Mouse (Mus musculus) inflammation-experienced regulatory T-cells (primary cell): ENCODE data around the gene Prss45. TPM values are rescaled to one million over a fixed set of nuclear protein-coding genes. Genes with fewer than 3 reads are reported as not detected.

Source experiments
- polyA plus RNA-seq, 2 experiments: library from polyadenylated mRNA; unstranded; fragments of 100-300 nt; shearing (Covaris generic); gene quantifications; one replicate each; pipeline ENCODE4 v1.2.1; 2017

The Prss45 gene
- polyA plus RNA-seq, result under 1 TPM in 1 of 2 experiments, not detected in 1; 0.86 TPM

DNA sequence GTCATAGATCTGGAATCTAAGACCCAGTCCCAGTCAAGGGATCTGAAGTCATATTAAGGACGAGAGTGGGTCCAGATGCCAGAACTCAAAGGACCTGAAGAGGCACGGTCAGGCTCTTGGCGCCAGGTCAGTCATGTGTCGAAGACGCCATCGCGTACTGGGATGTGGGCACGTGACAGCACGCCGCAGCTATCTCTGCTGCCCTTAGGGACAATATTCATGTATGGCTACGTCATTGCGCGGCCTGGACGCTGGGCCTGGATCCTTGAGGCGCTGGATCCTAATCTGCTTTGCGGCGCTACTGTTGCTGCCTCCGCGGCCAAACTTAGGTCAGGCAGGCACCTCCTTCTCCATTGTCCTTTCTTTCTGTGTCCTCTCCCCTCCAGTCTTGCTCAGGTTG is at the start of gene Prss45:
Prss45 (plus strand) TSS at position 178 of the 400 bp plus-strand sequence.

DNA sequence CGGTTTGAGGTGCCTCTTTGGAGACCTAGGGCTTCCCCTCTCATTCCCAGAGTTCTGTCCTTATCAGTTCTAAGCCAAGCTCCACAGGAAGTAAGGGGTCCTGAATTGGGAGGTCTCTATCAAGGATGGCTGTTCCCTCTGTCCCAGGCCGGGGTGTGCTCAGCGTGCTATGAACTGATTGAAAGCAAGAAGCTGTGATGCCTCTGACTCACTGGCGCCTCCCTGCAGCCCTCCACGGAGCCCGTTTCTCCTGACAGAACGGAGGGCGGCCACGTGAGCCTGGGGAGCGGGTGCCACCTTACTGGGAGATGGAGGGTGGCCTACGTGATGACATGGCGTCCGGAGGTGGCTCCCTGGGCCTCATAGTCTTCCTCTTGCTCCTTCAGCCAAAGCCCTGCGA is 36.5 kb upstream of the Prss45 start, which contains the start of gene Prss42:
Prss42 (plus strand) TSS at position 301 of the 400 bp plus-strand sequence.

GRCm38 (mm10) chr9:110813789-110814188 is 20.6 kb upstream of the Prss45 start, which contains the start of gene Prss44:
Gene Prss44, plus strand, starts transcription at chr9:110813994.

GRCm38 (mm10) chr9:110826390-110826789 is 8.0 kb upstream of the Prss45 start, which contains the start of gene Prss43:
Gene Prss43, plus strand, starts transcription at chr9:110826690.

GRCm38 (mm10) chr9:110844206-110844605 is 9.8 kb downstream of the Prss45 start, which contains the start of gene Prss46:
Gene Prss46, plus strand, starts transcription at chr9:110844506.

DNA sequence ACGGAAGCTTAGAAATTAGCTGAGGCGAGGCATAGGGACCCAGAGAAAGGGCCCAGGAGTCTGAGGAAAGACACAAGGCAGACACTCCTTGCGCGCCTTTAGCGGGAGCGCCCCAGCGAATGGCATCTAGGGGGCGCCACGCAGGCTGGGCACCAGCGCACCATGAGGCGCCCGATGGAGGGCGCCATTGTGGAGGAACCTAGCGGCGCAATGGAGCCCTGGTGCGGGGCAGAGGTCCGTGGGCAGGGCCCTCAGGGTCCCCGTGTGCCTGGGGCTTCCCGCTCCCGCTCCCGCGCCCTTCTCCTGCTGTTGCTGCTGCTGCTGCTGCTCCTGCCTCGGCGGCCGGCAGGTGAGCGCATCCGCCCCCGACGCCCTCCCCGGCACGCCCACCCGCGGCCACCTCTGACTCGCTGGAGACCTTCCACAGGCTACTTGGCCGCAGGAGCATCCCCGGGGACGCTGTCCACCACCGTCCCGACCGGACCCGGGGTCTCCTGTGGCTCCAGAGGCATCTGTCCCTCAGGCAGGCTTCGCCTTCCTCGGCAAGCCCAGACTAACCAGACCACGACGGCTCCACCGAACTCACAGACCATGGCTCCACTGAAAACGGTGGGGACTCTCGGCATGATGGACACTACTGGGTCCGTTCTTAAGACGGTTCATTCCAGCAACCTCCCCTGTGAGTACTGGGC is 23.5 kb downstream of the Prss45 start, which contains the start of gene Prss50:
Prss50 (plus strand) TSS at position 187 of the 692 bp plus-strand sequence.

DNA sequence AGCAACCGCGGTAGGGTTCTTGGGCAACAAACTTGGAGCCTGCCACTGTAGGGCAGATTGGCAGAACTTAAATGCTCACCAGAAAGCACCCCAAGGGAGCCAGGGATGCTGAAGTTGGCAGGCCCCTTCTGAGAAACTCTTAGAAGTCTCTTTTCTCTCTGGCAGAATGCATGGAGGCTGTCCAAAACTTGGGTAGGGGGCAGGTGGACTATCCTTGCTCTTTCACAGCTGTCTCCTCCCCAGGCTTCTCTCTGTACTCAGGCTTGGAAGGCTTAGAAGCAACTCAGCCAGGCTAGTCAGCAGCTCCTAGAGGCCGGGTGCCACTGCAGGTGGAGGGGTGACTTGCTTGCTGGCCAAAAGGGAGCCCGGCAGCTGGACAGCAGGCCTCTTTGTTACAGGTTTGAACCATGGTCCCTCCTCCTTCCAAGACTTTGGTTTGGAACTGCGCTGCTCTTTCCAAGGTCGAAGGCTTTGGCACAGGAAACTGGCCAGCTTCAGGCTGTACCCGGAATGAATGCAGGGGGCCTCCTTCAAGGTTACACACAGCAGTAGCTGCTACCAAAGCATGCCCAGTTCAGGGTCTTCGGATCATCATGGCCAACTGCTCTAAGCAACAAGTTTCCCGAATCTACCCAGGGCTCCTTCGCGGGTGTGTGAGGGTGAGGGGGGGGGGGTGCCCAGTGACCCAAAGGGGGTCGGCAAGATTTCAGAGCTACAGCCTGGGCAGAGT is 45.0 kb downstream of the Prss45 start, which contains the start of gene Als2cl:
Als2cl (plus strand) TSS at position 680 of the 730 bp plus-strand sequence.

DNA sequence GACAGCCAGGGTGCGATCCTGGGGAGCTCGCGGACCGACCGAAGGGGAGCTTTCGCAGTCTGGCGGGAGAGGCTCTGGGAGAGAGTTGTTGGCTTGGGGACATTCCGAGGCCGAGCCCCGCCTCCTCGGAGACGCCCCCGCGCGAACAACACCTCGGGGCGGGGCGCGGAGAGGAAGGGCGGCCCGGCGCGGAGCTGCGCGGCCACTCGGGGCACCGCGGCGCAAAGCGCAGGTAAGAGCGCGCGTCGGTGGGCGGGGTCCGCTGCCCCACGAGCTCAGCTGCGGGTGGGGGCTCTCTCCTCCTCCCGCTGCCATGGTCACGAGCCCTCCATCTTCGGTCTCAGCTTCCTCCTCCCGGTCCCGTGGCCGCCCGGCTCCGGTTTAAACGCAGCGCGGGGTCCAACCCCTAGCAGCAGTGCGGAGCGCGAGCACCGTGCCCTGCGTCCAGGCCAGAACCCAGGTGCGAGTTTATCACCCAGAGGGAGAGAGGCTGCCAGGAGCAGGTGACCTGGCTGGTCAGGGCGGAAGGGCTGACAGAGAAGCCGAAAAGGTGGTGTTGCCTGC is 45.7 kb downstream of the Prss45 start, which contains the start of gene Tmie:
Tmie (minus strand) TSS at position 116 of the 564 bp plus-strand sequence.

Other genes starting within 250 kb of the Prss45 start
- gene Nradd, start 210.1 kb upstream of the Prss45 start, polyA plus RNA-seq, result 1 to 10 TPM; 3.2 to 6.3 TPM
- 10 to 100 TPM; 56.2 to 73.8 TPM for gene Nbeal2, start 180.4 kb upstream of the Prss45 start, polyA plus RNA-seq
- 100 to 1,000 TPM; 254 to 258 TPM for gene Ccdc12, start 178.1 kb upstream of the Prss45 start, polyA plus RNA-seq
- not detected for gene Myl3, start 92.7 kb upstream of the Prss45 start, polyA plus RNA-seq
- under 1 TPM; 0.07 to 0.29 TPM for gene Pth1r, start 87.4 kb upstream of the Prss45 start, polyA plus RNA-seq
- not detected for gene Prss42, start 36.4 kb upstream of the Prss45 start, polyA plus RNA-seq
- 1 to 10 TPM in 1 of 2 experiments, under 1 TPM in 1; 0.34 to 2.1 TPM for gene Prss44, start 20.6 kb upstream of the Prss45 start, polyA plus RNA-seq
- 1 to 10 TPM in 1 of 2 experiments, under 1 TPM in 1; 0.18 to 1.1 TPM for gene Prss43, start 7.9 kb upstream of the Prss45 start, polyA plus RNA-seq
- not detected for gene Prss46, start 9.9 kb downstream of the Prss45 start, polyA plus RNA-seq
- gene Prss50, start 23.4 kb downstream of the Prss45 start, polyA plus RNA-seq, result 1 to 10 TPM in 1 of 2 experiments, not detected in 1; 4.2 TPM
- gene Als2cl, start 45.3 kb downstream of the Prss45 start, polyA plus RNA-seq, result 10 to 100 TPM; 26.1 to 71.3 TPM
- 10 to 100 TPM in 1 of 2 experiments, 1 to 10 TPM in 1; 6.9 to 19.3 TPM for gene Tmie, start 45.5 kb downstream of the Prss45 start, polyA plus RNA-seq
- gene Fam240a, start 82.3 kb downstream of the Prss45 start, polyA plus RNA-seq, result under 1 TPM in 1 of 2 experiments, not detected in 1; 0.81 TPM
- gene Tdgf1, start 111.6 kb downstream of the Prss45 start, polyA plus RNA-seq, result 1 to 10 TPM in 1 of 2 experiments, under 1 TPM in 1; 0.45 to 4.4 TPM
- gene Lrrc2, start 117.0 kb downstream of the Prss45 start, polyA plus RNA-seq, result under 1 TPM; 0.17 to 0.19 TPM
- gene Rtp3, start 156.0 kb downstream of the Prss45 start, polyA plus RNA-seq, result not detected
- gene Ltf, start 184.7 kb downstream of the Prss45 start, polyA plus RNA-seq, result under 1 TPM in 1 of 2 experiments, not detected in 1; 0.65 TPM
- 10 to 100 TPM; 17.8 to 21.3 TPM for gene Ccrl2, start 222.9 kb downstream of the Prss45 start, polyA plus RNA-seq